Mouse (Mus musculus) spleen, postnatal 10 days (tissue): ENCODE data around the gene Gm20388.

Experiments used
- DNase-seq, 2 experiments: peaks; one replicate each; pipeline ENCODE4 v3.0.0; 2021 to 2022; ENCODE audit warnings: low spot score in 2 of 2

Gm20388 gene

GRCm38 (mm10) chr8:121335684-121336083 is 1425.0 kb downstream of the Gm20388 start:
- no peak for DNase-seq

- no peak for DNase-seq
Observed at GRCm38 (mm10) chr8:121342931-121343330, 1432.3 kb downstream of the Gm20388 start.

- no peak for DNase-seq
Observed at GRCm38 (mm10) chr8:121344486-121344885, 1433.8 kb downstream of the Gm20388 start.

GRCm38 (mm10) chr8:121346175-121346574 is 1435.5 kb downstream of the Gm20388 start:
- DNase-seq = no peak

DNA sequence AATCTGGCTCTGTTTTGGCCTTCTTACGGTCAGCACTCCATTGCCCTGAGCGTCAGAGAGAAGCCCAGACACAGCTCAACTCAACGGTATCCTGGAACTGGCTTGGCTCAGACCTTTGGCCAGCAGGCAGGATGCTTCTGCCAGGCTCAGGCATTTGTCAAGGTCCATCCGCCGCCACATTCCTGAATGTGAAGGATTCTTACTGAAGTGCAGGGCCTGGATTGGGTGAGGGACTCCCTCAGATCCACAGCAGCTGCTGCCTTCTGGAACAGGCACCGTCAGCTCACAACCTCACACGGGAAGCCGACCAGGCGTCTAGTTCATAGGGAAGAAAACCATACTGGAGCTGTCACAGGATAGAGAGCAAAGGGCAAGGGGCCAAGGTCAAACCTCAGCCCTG is 1436.2 kb downstream of the Gm20388 start:
- no peak for DNase-seq

DNA sequence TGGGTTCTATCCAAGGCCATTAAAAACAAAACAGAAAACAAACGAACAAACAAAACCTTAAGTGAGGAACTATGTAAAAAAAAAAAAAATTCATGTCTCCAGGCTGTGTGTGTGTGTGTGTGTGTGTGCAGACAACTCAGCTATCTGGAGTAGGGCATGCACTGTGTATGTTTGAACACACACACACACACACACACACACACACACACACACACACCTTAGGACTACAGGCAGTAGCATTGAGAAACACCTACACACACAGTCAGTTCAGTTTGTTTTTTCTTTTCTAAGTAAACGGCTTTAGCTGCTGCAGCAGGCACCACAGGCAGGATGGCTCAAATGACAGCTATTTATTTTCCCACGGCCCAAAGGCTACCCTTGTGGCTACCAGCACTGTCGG is 1438.4 kb downstream of the Gm20388 start:
- DNase-seq = no peak

GRCm38 (mm10) chr8:121350803-121351202 is 1440.2 kb downstream of the Gm20388 start:
- DNase-seq = no peak

- DNase-seq = no peak
Observed at GRCm38 (mm10) chr8:121354844-121355243, 1444.2 kb downstream of the Gm20388 start.

GRCm38 (mm10) chr8:121357451-121357850 is 1446.8 kb downstream of the Gm20388 start:
- no peak for DNase-seq

DNA sequence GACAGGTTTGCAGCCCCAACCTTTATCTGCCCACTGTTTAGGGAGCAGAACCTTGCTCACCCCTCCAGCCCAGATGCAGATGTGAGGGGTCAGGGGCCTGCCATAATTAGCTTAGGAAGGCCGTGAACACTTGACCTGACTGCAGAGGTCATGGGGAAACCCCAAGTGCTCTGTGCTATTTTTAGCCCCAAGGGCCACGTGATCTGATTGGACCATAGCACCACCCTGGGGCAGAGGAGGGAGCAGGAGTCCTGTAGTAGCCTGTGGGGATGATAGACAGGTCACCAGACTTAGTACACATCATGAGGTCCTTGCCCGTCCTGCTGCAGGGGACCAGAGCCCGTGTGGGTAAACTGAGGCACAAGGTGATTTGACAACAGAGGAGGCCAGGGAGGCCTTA is 1448.0 kb downstream of the Gm20388 start:
- DNase-seq = no peak

GRCm38 (mm10) chr8:121359131-121359981 is 1448.7 kb downstream of the Gm20388 start:
- no peak for DNase-seq

- no peak for DNase-seq
Observed at GRCm38 (mm10) chr8:121360001-121360400, 1449.4 kb downstream of the Gm20388 start.

- no peak for DNase-seq
Observed at GRCm38 (mm10) chr8:121361166-121361565, 1450.5 kb downstream of the Gm20388 start.

- no peak for DNase-seq
Observed at GRCm38 (mm10) chr8:121364646-121365045, 1454.0 kb downstream of the Gm20388 start.

DNA sequence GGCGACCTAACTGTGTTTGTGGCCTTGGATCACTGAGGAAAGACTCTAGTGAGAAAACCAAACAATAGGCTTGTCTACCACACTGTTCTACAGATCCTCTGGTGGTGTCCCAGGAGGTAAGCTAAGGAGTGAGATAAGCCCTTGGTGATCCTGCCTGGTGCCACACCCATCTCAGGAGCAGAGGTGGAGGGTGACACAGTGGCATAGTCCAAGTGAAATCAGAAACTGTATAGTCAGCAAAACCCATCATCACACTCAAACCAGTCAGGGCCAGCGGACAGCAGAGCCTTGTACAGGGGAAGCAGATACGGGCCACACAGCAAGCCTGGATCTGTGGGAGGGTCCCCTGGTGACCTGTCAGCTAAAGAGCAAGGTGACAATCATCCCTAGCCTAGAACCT is 1454.5 kb downstream of the Gm20388 start:
- no peak for DNase-seq

- no peak for DNase-seq
Observed at GRCm38 (mm10) chr8:121366655-121367054, 1456.0 kb downstream of the Gm20388 start.

GRCm38 (mm10) chr8:121368799-121369198 is 1458.2 kb downstream of the Gm20388 start:
- no peak for DNase-seq

- DNase-seq = no peak
Observed at GRCm38 (mm10) chr8:121369378-121369777, 1458.7 kb downstream of the Gm20388 start.

DNA sequence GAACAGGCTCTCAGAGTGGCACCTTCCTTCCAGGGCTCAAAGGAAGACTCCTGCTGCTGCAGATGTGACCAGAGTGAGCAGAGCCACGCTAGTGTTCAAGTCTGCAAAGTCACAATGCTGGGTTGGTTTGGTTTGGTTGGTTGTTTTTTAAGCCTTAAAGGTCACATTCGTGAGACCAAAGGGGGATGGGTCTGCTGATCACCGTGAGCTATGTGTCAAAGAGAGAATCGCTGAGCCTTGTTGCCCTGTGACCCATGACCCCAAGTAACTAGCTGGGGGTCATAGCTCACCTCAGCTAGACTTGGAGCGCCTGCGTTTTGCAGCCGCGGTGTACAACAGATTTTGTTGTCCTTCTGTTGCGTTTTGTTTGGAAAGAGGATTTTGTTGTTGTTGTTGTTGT is 1460.6 kb downstream of the Gm20388 start:
- no peak for DNase-seq

GRCm38 (mm10) chr8:121371911-121372638 is 1461.4 kb downstream of the Gm20388 start:
- DNase-seq = no peak

DNA sequence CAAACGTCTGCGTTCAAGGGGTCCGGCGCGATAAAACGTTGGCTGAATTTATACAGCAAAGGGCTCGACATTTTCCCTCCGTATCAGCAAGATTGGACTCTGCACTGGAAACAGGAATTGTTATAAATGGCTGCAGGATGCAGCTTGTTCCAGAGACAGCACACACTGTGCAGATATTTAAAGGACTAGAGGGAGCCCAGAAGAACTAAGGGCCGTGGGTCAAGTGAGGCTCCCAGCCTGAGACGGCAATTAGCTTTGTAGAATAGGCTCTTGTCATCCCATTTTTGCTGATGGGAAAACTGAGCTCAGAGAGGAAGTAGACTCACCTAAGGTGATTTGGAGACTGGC is 1462.0 kb downstream of the Gm20388 start:
- no peak for DNase-seq

- no peak for DNase-seq
Observed at GRCm38 (mm10) chr8:121374284-121374683, 1463.6 kb downstream of the Gm20388 start.

- no peak for DNase-seq
Observed at GRCm38 (mm10) chr8:121374777-121375176, 1464.1 kb downstream of the Gm20388 start.
